Mouse (Mus musculus) erythroblast, embryonic 14.5 days (primary cell): ENCODE results near the gene Polr2a. TPM values are rescaled to one million over a fixed set of nuclear protein-coding genes. Genes with fewer than 3 reads are reported as not detected.

Source experiments
- H3K27me3 ChIP-seq: 2 replicates; pipeline ENCODE4 v1.6.1; 2012; ENCODE audit warnings: inconsistent platforms; ENCODE audit not compliant: control insufficient read depth
- H3K36me3 ChIP-seq: 2 replicates; pipeline ENCODE4 v1.6.1; 2012; ENCODE audit warnings: mild to moderate bottlenecking, inconsistent platforms; ENCODE audit not compliant: control insufficient read depth
- H3K4me1 ChIP-seq: 2 replicates; pipeline ENCODE4 v1.6.1; 2012; ENCODE audit warnings: inconsistent platforms; ENCODE audit not compliant: control insufficient read depth
- H3K4me3 ChIP-seq: replicated peaks from 2 replicates; pipeline ENCODE3; 2012; ENCODE audit warnings: moderate library complexity, mild to moderate bottlenecking, inconsistent platforms
- H3K9me3 ChIP-seq: 2 replicates; pipeline ENCODE4 v1.6.1; 2012; ENCODE audit warnings: low read length, inconsistent platforms, mixed read lengths; ENCODE audit not compliant: control insufficient read depth
- GATA1 ChIP-seq: IDR thresholded peaks from 2 replicates; pipeline ENCODE4 v1.6.1; 2012; ENCODE audit warnings: low read length, inconsistent platforms, mixed read lengths
- TAL1 ChIP-seq: IDR thresholded peaks from 3 replicates; pipeline ENCODE4 v1.6.1; 2012; ENCODE audit warnings: low read length, inconsistent platforms, mixed read lengths
- polyA plus RNA-seq: library from polyadenylated mRNA; stranded (reverse); fragments of >175 nt; gene quantifications from 2 replicates; pipeline ENCODE4 v1.2.3, GENCODE M21; 2012

The Polr2a gene
- polyA plus RNA-seq, 1 experiment, result 14.3 TPM

DNA sequence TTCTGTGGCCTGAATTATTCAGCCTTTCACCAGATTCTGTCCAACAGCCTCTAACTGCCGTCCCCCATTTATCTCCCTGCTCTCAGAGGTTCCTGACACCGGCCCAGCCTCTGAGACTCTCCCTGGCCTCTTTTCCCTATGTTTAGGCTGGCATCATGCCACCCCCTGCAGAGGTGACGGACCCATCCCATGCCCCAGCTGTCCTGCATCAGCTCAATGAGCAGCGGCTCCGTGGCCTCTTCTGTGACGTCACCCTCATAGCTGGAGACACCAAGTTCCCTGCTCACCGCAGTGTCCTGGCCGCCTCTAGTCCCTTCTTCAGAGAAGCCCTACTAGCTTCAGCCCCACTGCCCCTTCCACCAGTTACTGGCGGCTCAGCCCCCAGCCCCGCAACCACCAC is 17.3 kb upstream of the Polr2a start:
- no peak overlapping the region for H3K4me3 ChIP-seq
- peaks cover 38% of the 10 kb centered on the region for H3K27me3 ChIP-seq
- TF ChIP-seq TAL1 (no peak), GATA1 (no peak)
- no peaks in the 10 kb centered on the region for H3K9me3 ChIP-seq
- peaks cover 2% of the 10 kb centered on the region; the same call in 1 of the 2 replicates for H3K36me3 ChIP-seq
- H3K4me1 ChIP-seq, result peaks cover 6% of the 10 kb centered on the region

DNA sequence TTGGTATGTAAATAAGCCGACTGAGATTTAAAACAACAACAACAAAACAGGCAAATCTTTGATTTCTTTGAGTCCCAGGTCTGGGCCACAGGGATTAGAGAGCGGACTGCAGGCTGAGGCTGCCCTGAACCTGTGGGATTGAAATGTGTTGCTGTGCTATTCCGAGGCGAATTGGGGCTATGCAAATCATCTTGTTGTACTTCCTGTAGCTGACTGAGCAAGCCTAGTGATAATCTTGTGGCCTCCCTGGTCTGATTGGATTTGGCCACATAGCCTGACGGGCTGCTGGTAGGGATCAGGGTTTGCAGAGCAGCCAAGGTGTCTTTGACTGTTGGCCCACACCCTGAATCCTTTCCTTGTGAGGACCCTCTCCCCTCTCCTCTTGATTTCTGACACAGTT is 16.5 kb upstream of the Polr2a start:
- TF ChIP-seq GATA1 (no peak), TAL1 (no peak)
- no peaks in the 10 kb centered on the region for H3K9me3 ChIP-seq
- H3K36me3 ChIP-seq, result peaks cover 2% of the 10 kb centered on the region; the same call in 1 of the 2 replicates
- peaks cover 30% of the 10 kb centered on the region for H3K27me3 ChIP-seq
- no peak overlapping the region for H3K4me3 ChIP-seq
- peaks cover 6% of the 10 kb centered on the region for H3K4me1 ChIP-seq

DNA sequence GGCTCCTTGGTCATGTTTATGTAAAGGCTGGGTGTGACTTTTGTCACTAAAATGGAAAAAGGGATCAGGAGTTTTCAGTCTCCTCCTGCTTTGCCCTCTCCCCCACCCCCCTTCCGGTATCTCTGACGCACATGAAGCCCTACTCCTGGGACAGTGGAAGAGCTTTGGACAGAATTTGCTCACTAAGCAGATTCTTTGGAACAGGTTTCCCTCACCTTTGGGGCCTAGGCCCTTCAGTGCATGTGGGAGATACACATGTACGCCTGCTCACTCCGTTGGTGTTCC is 9.1 kb upstream of the Polr2a start:
- H3K9me3 ChIP-seq, result no peaks in the 10 kb centered on the region
- H3K4me1 ChIP-seq, result peaks cover 31% of the 10 kb centered on the region
- no peaks in the 10 kb centered on the region for H3K36me3 ChIP-seq
- H3K4me3 ChIP-seq, result no peak overlapping the region
- peaks cover 16% of the 10 kb centered on the region for H3K27me3 ChIP-seq
- TF ChIP-seq GATA1 (no peak), TAL1 (no peak)

DNA sequence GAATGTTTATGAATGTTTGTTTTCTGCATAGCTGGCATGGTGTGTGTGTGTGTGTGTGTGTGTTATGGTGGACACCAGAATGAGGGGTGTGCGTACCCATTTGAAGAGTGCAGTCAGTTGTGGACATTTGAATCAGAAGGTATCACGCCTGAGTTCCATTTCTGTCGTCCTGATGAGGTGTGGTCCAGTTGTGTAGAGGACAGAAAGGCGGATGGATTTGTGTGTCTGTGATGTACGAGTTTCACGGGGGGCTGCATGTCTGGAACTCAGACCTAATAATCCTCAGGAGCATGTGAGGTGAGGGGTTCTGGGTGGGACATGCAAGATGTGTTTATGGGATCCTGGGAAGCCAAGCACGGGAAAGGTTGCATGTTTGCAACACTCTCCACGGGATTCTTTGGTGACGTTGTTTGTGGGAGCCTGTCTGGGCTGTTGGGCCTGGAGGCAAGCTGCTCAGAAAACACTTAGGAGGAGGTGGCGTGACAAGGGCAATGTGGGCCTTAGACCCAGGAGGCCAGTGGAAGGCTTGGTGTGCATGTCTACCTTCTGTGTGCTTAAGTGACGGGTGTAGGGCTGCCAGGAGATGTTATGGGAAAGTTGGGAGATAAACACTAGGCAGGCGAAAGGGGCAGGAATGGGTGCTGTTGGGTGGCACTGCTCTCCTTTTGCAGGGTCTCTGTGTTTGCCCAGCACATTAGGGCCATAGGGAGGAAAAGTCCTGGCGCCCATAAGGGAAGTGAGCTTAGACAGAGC is 8.6 kb upstream of the Polr2a start:
- Histone ChIP-seq H3K27me3 (peaks cover 16% of the 10 kb centered on the region), H3K9me3 (no peaks in the 10 kb centered on the region), H3K4me1 (peaks cover 31% of the 10 kb centered on the region), H3K4me3 (peak overlapping the region; percentile 71), H3K36me3 (no peaks in the 10 kb centered on the region)
- TF ChIP-seq GATA1 (no peak), TAL1 (no peak)

DNA sequence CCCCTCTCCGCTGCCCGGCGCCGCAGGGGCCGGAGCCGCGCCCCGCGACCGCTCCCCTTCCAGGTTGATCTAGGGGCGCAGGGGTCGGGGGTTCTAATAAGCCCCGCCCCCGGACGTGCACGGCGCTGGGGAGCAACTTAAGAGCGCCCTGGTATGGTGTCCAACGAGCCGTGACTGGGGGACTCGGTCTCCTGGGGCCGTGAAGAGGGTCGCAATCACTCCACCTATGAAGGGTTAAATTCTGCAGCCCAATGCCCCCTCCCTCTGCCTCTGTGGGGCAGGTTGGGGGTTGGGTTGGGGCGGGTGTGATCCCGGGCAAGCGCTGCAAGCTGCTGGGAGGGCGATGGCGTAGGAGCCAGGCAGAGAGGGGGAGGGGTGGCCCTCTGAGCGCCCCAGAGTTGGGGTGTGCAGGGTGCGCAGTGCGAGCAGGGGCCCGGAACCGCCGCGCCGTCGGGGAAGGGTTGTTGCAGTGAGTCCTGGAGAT is 7.7 kb upstream of the Polr2a start:
- peak overlapping the region; percentile 71 for H3K4me3 ChIP-seq
- H3K9me3 ChIP-seq, result no peaks in the 10 kb centered on the region
- H3K4me1 ChIP-seq, result peaks cover 31% of the 10 kb centered on the region
- peaks cover 16% of the 10 kb centered on the region for H3K27me3 ChIP-seq
- TF ChIP-seq TAL1 (no peak), GATA1 (no peak)
- H3K36me3 ChIP-seq, result no peaks in the 10 kb centered on the region

DNA sequence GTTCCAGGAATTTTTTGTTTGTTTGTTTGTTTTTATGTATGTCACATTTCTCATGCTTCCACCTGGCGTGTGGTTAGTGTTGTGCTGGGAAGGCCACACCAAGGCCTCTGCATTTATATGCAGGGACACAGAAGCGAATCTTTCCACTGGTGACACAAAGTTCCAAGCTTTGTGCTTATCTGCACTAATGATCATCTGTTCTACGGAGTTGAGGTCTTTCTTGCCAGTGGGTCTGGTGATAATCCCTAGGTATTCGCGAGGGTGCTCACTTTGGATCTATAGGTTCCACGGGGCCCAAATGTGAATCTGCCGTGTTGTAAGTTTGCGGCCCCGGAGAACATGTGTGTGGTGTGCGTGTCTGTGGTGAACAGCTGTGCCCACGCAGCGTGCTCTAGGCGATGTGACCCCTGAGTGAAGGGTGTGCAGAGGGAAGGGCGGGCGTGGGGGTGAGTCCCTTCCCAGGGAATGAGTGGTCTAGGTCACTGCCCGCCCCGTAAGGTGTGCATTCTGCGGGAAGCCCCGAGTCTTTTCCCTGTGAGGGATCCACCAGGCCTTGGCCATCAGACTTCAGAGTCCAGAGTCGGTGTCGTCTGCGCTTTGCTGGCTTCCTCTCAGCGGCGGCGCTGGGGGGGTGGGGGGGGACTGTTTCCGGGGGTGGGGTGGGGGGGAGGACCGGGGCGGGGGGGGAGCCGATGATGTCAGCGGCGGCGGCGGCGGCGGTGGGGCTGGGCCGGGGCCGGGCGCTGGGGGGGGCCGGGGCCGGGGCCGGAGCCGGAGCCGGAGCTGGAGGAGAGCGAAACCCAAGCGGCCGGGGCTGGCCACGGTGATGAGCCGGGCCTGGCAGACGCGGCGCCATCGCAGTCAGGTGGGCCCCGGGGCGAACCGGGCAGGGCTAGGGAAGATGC is 7.0 kb upstream of the Polr2a start, which contains the start of gene Zbtb4:
Gene Zbtb4 (plus strand): TSS at position 692 of the 905 bp plus-strand sequence.
- TF ChIP-seq GATA1, result no peak
- TF ChIP-seq TAL1, result no peak
- no peaks in the 10 kb centered on the region for H3K9me3 ChIP-seq
- peaks cover 37% of the 10 kb centered on the region for H3K4me1 ChIP-seq

DNA sequence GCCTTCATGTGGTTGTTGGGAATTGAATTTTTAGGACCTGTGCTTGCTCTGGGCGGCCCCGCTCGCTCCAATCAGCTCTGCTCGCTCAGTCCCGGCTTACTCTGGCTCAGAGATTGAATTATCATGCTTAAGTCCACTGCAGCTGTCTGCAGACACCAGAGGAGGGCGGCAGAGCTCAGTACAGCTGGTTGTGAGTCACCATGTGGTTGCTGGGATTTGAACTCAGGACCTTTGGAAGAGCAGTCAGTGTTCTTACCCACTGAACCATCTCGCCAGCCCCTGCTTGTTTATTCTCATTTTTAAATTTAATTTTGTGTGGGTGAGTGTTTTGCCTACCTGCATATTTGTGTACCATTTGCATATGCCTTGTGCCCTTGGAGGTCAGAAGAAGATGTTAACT is 5.1 kb upstream of the Polr2a start:
- H3K4me3 ChIP-seq, result no peak overlapping the region
- H3K4me1 ChIP-seq, result peaks cover 43% of the 10 kb centered on the region
- H3K27me3 ChIP-seq, result peaks cover 16% of the 10 kb centered on the region
- no peaks in the 10 kb centered on the region for H3K9me3 ChIP-seq
- H3K36me3 ChIP-seq, result no peaks in the 10 kb centered on the region
- TF ChIP-seq GATA1, result no peak
- no peak for TF ChIP-seq TAL1

More for the DNA sequence above, 7.0 kb upstream of the Polr2a start, which contains the start of gene Zbtb4:
- H3K27me3 ChIP-seq, result peaks cover 16% of the 10 kb centered on the region
- H3K36me3 ChIP-seq, result no peaks in the 10 kb centered on the region
- H3K4me3 ChIP-seq, result peak within 1 kb of the TSS; percentile 71

DNA sequence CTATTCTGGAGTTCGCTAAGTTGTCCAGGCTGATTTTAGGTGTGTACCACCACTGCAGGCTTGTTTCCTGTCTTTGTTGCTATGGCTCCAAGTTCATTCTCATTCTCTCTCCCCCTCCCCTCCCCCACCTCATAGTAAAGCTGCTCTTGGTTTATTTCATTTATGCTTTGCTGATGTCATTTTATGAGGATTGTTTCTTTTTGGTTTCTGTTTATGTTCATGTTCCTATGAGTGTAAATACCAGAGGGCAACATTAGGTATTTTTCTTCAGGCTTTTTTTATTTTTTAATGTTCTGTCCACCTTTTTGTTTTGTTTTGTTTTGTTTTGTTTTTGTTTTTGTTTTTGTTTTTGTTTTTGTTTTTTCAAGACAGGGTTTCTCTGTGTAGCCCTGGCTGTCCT is 3.4 kb upstream of the Polr2a start, which contains the start of gene Slc35g3:
Gene Slc35g3 (minus strand): TSS at position 101 of the 400 bp plus-strand sequence.
- Histone ChIP-seq H3K4me3 (no peak within 1 kb of the TSS), H3K36me3 (peaks cover 5% of the 10 kb centered on the region), H3K9me3 (no peaks in the 10 kb centered on the region), H3K27me3 (peaks cover 12% of the 10 kb centered on the region), H3K4me1 (peaks cover 46% of the 10 kb centered on the region)
- TF ChIP-seq TAL1 (no peak), GATA1 (no peak)

DNA sequence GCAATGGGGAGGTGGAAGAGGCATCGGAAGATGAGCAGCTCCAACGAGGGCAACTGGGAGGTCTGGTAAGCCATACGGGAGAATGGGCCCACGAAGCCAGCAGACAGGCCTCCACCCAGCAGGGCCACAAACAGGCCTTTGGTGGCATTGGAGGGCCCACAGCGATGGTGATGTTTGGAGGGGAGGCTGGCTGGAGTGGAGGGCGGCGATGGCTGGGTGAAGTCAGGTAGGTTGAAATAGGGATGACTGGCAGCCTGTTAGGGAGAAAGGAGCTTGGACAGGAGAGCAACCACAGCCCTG is 2.4 kb upstream of the Polr2a start:
- TF ChIP-seq GATA1, result no peak
- no peak for TF ChIP-seq TAL1
- Histone ChIP-seq H3K36me3 (peaks cover 13% of the 10 kb centered on the region), H3K27me3 (peaks cover 5% of the 10 kb centered on the region), H3K4me3 (no peak overlapping the region), H3K9me3 (no peaks in the 10 kb centered on the region), H3K4me1 (peaks cover 46% of the 10 kb centered on the region)
